Mouse (Mus musculus): ENCODE data around the gene Tdpoz5.
"Not testable (repeated sequence)": the region's sequence is repeated elsewhere in the genome, so short reads cannot be mapped to it uniquely, and the experiment has no call there.

The Tdpoz5 gene

GRCm38 (mm10) chr3:93961214-93961613 lies at the start of gene Tdpoz5:
Gene Tdpoz5, minus strand, starts transcription at chr3:93961314.
- not testable (repeated sequence) for DNase-seq

GRCm38 (mm10) chr3:93968938-93969337 lies 7.8 kb upstream of the Tdpoz5 start:
- not testable (repeated sequence) for DNase-seq

- DNase-seq: not testable (repeated sequence)
Measured at GRCm38 (mm10) chr3:93943443-93943842, 17.7 kb downstream of the Tdpoz5 start, which contains the start of gene Gm9117. Gene Gm9117, minus strand, starts transcription at chr3:93943543.

GRCm38 (mm10) chr3:93938386-93938785 lies 22.7 kb downstream of the Tdpoz5 start:
- not testable (repeated sequence) for DNase-seq

Measured in right cerebral cortex, adult 18-20 months (tissue).